8 mouse cellular contexts compared by ENCODE assay signal in the genomic region with DNA sequence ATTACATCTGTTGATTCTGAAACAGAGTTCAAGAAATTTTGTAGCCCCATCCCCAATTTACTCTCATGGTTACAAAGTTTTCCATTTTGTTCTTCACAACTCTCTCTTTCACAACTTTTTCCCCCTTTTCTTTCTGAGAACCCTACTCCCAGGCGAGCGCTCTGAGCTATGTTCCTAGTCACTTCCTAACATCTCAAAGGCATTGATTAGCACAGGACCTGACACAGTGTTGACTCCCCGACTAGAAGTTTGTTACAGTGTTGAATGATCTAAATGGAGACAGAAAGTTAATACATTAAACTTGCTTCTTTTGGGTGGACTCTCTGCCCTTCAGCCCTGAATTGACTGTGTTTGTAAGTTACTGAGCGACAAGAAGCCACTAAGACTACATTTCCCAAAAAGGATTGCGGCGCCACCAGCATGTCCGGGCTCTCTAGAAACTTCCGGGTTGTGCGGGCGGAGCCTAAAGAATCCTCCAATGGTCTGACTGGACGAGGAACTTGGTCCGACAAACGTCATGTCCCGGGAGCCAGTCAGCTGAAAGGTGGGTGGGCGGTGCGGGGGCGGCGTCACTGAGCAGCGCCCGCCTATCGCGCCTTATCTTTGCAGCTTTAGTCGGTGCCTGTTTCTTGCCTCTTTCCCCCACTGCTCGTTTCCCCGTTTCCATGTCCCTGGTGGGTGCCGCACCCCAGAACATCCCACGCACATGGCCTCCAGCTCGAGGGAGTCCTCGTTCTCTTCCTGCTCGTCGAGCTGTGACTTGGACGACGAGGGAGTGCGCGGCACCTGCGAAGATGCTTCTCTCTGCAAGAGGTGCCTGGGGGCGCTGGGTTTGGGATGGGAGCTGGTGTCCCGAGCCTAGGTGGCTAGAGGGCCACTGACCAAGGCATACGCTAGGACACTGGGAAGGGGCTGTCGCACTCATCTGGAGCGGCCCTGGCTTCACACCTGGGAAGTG. TPM values are rescaled to one million over a fixed set of nuclear protein-coding genes. Genes with fewer than 3 reads are reported as not detected.
DNase-seq lines count a peak whose midpoint lies in the region; ATAC-seq lines count a peak whose summit lies in the region.

No protein-coding gene starts in this region.

- H3K9me3 ChIP-seq in hindbrain, embryonic 15.5 days = no peaks in the 10 kb centered on the region

- 3% methylated on average over 41 of the region's 41 CpGs for WGBS in hindbrain, embryonic 15.5 days

- H3K4me3 ChIP-seq in hindbrain, embryonic 15.5 days = peak overlapping the region; percentile 90

- H3K27me3 ChIP-seq in hindbrain, embryonic 15.5 days = no peaks in the 10 kb centered on the region

- no peaks in the 10 kb centered on the region for H3K36me3 ChIP-seq in hindbrain, embryonic 15.5 days

- DNase-seq in T-cell, adult 2 months (ENCODE audit: low spot score) = peak; percentile 97
- peak; percentile 92 to 93 for DNase-seq in cerebellum, postnatal 36 days
- peak; percentile 93 to 97 for DNase-seq in frontal cortex, postnatal 36 days (ENCODE audit: low spot score in 2 of 2)
- peak; percentile 94 for DNase-seq in left cerebral cortex, adult 11 months (ENCODE audit: low spot score)
- DNase-seq in lung, postnatal 4 days = peak; percentile 95 to 96
- peak; percentile 90 for DNase-seq in retina, postnatal 7 days (ENCODE audit: low read depth, low spot score)
- peak; percentile 67 for DNase-seq in urinary bladder, adult 2 months (ENCODE audit: low spot score)

- peak overlapping the region; percentile 81 for H3K27ac ChIP-seq in hindbrain, embryonic 15.5 days (replicated peaks)

- peak overlapping the region; percentile 82 for H3K9ac ChIP-seq in hindbrain, embryonic 15.5 days

- H3K4me2 ChIP-seq in hindbrain, embryonic 15.5 days = peak overlapping the region; percentile 75

- H3K4me1 ChIP-seq in hindbrain, embryonic 15.5 days (replicated peaks) = peaks cover 22% of the 10 kb centered on the region

- peak; percentile 99 for ATAC-seq in hindbrain, embryonic 15.5 days (ENCODE audit: low FRiP score, low read depth)

RNA-seq across cellular contexts. Expression of gene Arhgap17, which starts 8.0 kb away (rescaled TPM):
- 10.2 and 11.3 TPM in 2 replicates for polyA plus RNA-seq in hindbrain, embryonic 15.5 days (2015; fragmentation: Nextera tagmentation; extraction: Ambion mirVana)
- polyA plus RNA-seq in urinary bladder, adult 2 months (2012; rRNA removed) = 27.4 and 27.9 TPM in 2 replicates

RNA-seq across cellular contexts. Expression of gene Lcmt1, which starts 8.1 kb away (rescaled TPM):
- polyA plus RNA-seq in hindbrain, embryonic 15.5 days (2015; fragmentation: Nextera tagmentation; extraction: Ambion mirVana) = 99.6 and 99.8 TPM in 2 replicates
- polyA plus RNA-seq in urinary bladder, adult 2 months (2012; rRNA removed) = 36.6 and 38.2 TPM in 2 replicates

Comparison
In these comparisons a context has a peak if more than half of its experiments do, and no peak if none do; other contexts are left out.
1. Peak in every context shown above with its lines: DNase-seq, ATAC-seq, H3K4me3 ChIP-seq and H3K27ac ChIP-seq.